Mouse (Mus musculus) kidney, adult 2 months (tissue): ENCODE results near the gene Ngly1.

Experiments used
- CTCF ChIP-seq: fragments of 200-500 bp; conservative IDR thresholded peaks from 2 replicates; pipeline ENCODE4 v1.5.1; 2011; ENCODE audit warnings: low read depth, mild to moderate bottlenecking, control low read depth, low read length, moderate library complexity, mixed read lengths; ENCODE audit not compliant: insufficient read depth, insufficient read length
- POLR2A ChIP-seq: fragments of 200-500 bp; IDR thresholded peaks from one replicate; pipeline ENCODE4 v1.6.1; 2011; ENCODE audit warnings: low read depth, low read length, control low read depth

GRCm38 (mm10) chr14:16245127-16245526, 4.0 kb upstream of the Ngly1 start:
- TF ChIP-seq POLR2A (no peak), CTCF (no peak)
